Mouse (Mus musculus) embryonic facial prominence, embryonic 12.5 days (tissue): ENCODE results near the gene Pcdh7. TPM values are rescaled to one million over a fixed set of nuclear protein-coding genes. Genes with fewer than 3 reads are reported as not detected.

Source experiments
- ATAC-seq: fragments of 200-750 bp; cut with Nextera tagmentation; 2 replicates; pipeline ENCODE4 v1.8.0; 2017; ENCODE audit not compliant: insufficient number of reproducible peaks, insufficient read depth, low FRiP score, low TSS enrichment
- H3K27ac ChIP-seq: fragments of 300-500 bp; sonication (generic); 2 replicates; pipeline ENCODE4 v1.5.1; 2016; ENCODE audit warnings: mild to moderate bottlenecking
- H3K27me3 ChIP-seq: fragments of 300-500 bp; sonication (generic); 2 replicates; pipeline ENCODE4 v1.6.1; 2016; ENCODE audit warnings: mild to moderate bottlenecking, moderate library complexity
- H3K36me3 ChIP-seq: fragments of 300-500 bp; sonication (generic); 2 replicates; pipeline ENCODE4 v1.6.1; 2016; ENCODE audit warnings: mild to moderate bottlenecking
- H3K4me1 ChIP-seq: fragments of 300-500 bp; sonication (generic); 2 replicates; pipeline ENCODE4 v1.6.1; 2016
- H3K4me2 ChIP-seq: fragments of 300-500 bp; sonication (generic); replicated peaks from 2 replicates; pipeline ENCODE4 v1.6.1; 2016; ENCODE audit warnings: mild to moderate bottlenecking, moderate library complexity
- H3K4me3 ChIP-seq: fragments of 300-500 bp; sonication (generic); 2 replicates; pipeline ENCODE4 v1.5.1; 2016; ENCODE audit warnings: mild to moderate bottlenecking
- H3K9ac ChIP-seq: fragments of 300-500 bp; sonication (generic); 2 replicates; pipeline ENCODE4 v1.6.1; 2016; ENCODE audit warnings: mild to moderate bottlenecking, moderate library complexity
- H3K9me3 ChIP-seq: fragments of 300-500 bp; sonication (generic); 2 replicates; pipeline ENCODE4 v1.6.1; 2016; ENCODE audit warnings: mild to moderate bottlenecking, moderate library complexity
- WGBS: fragments of 180-500 bp; shearing (Covaris S2); methylation state at CpG from one replicate; pipeline ENCODE4 v1.1.7; 2016; 5-methylcytosine and 5-hydroxymethylcytosine counted together
- polyA plus RNA-seq: library from polyadenylated mRNA; unstranded; fragments of >200 nt; fragmentation: Nextera tagmentation; extraction: Ambion mirVana; gene quantifications from 2 replicates; pipeline ENCODE4 v1.2.1, GENCODE M21; 2016

Gene Pcdh7
- polyA plus RNA-seq, 1 experiment from 2014 or later = 14.9 TPM

- Histone ChIP-seq H3K27me3 (no peaks in the 10 kb centered on the region), H3K4me3 (no peak overlapping the region), H3K36me3 (no peaks in the 10 kb centered on the region), H3K27ac (no peak overlapping the region), H3K4me1 (peaks cover 8% of the 10 kb centered on the region; the same call in 1 of the 2 replicates), H3K9me3 (no peaks in the 10 kb centered on the region), H3K9ac (no peak overlapping the region), H3K4me2 (no peak overlapping the region)
- 50% methylated on average over 1 of the region's 1 CpGs for WGBS
- no peak for ATAC-seq
These were observed 148.3 kb downstream of the Pcdh7 start for GRCm38 (mm10) chr5:57866097-57866496.

DNA sequence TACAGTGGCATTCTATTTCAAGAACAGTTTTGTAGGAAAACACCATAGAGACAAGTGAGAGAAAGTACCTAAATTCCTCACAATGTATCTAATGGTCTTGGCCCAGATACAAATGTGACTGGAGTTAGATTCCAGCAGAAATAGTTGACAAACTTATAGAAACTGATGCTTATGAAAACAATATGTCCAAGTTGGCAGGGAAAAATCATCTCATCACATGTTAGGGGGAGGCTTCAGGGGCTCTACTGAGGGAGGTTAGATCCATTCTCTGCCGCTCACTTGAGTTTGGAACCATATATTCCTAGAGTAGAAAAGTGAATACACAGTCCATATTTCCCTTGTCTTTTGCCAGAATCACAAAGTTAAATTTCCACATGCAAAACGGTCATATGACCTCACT lies 150.1 kb downstream of the Pcdh7 start:
- Histone ChIP-seq H3K27ac (no peak overlapping the region), H3K4me3 (no peak overlapping the region), H3K9me3 (no peaks in the 10 kb centered on the region), H3K4me1 (peaks cover 8% of the 10 kb centered on the region; the same call in 1 of the 2 replicates), H3K36me3 (no peaks in the 10 kb centered on the region), H3K27me3 (no peaks in the 10 kb centered on the region), H3K9ac (no peak overlapping the region), H3K4me2 (no peak overlapping the region)
- WGBS = 71% methylated on average over 2 of the region's 2 CpGs
- no peak for ATAC-seq

GRCm38 (mm10) chr5:57868702-57869101 lies 150.9 kb downstream of the Pcdh7 start:
- Histone ChIP-seq H3K36me3 (no peaks in the 10 kb centered on the region), H3K27ac (no peak overlapping the region), H3K9me3 (no peaks in the 10 kb centered on the region), H3K27me3 (no peaks in the 10 kb centered on the region), H3K4me1 (peaks cover 8% of the 10 kb centered on the region; the same call in 1 of the 2 replicates), H3K4me2 (no peak overlapping the region), H3K9ac (no peak overlapping the region), H3K4me3 (no peak overlapping the region)
- no peak for ATAC-seq
- WGBS = 36% methylated on average over 4 of the region's 4 CpGs

DNA sequence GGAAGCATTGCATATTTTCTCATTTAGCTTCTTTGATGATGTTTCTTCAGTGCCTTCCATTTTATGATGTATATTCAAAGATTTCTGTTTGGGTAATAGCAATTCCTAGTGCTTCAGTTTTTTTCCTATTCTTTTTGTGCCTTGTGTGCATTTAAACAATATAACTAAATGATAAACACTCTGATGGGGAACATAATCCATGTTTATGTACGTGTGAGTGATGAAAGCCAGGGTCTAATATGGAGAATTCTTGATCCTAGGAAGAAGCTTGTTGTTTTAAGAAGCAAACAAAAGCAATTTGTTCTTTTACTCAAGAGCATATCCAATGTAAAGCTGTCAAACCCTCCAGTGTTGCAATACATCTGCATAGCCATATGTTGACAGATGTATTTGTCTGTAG lies 153.0 kb downstream of the Pcdh7 start:
- peaks cover 8% of the 10 kb centered on the region; the same call in 1 of the 2 replicates for H3K4me1 ChIP-seq
- H3K9me3 ChIP-seq = no peaks in the 10 kb centered on the region

GRCm38 (mm10) chr5:57884982-57885381 lies 167.2 kb downstream of the Pcdh7 start:
- no peak for ATAC-seq
- Histone ChIP-seq H3K4me3 (no peak overlapping the region), H3K4me1 (no peaks in the 10 kb centered on the region)

More for the DNA sequence above, 153.0 kb downstream of the Pcdh7 start:
- Histone ChIP-seq H3K4me3 (no peak overlapping the region), H3K9ac (no peak overlapping the region), H3K27ac (no peak overlapping the region), H3K36me3 (no peaks in the 10 kb centered on the region), H3K27me3 (no peaks in the 10 kb centered on the region), H3K4me2 (no peak overlapping the region)
- WGBS = 67% methylated on average over 1 of the region's 1 CpGs
- ATAC-seq = no peak

DNA sequence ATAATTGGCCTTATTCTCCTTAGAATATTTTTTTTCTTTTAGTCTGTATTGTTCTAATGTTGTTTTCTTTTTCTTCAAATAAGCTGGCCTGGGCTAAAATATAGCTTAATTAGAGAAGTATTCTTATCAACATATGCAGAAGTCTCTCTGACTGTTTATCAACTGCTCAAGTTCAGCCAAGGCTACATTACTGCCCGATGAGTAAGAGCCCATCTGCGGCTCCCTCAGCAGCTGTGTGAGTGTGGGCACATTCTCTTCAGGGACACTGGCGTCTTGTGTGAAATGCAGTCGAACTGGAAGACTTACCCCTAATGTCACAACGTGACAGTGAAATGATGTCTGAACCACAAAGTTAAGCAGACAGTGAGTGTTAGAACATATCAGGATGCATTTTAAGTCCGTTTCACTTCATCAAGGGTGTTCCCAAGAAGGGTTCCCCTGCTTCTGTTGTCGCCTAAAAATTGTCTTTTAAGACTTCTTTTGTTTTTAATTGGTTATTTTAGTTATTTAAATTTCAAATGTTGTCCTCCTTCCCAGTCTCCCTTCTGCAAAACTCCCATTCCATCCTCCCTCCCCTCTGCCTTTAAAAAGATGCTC lies 181.3 kb downstream of the Pcdh7 start:
- WGBS = 79% methylated on average over 7 of the region's 7 CpGs
- H3K9ac ChIP-seq = no peak overlapping the region
- no peaks in the 10 kb centered on the region for H3K4me1 ChIP-seq
- no peak overlapping the region for H3K4me3 ChIP-seq
- H3K36me3 ChIP-seq = no peaks in the 10 kb centered on the region
- ATAC-seq = no peak
- no peak overlapping the region for H3K4me2 ChIP-seq
- no peaks in the 10 kb centered on the region for H3K27me3 ChIP-seq
- no peak overlapping the region for H3K27ac ChIP-seq
- no peaks in the 10 kb centered on the region for H3K9me3 ChIP-seq

More at GRCm38 (mm10) chr5:57884982-57885381, 167.2 kb downstream of the Pcdh7 start:
- Histone ChIP-seq H3K27me3 (no peaks in the 10 kb centered on the region), H3K9ac (no peak overlapping the region), H3K4me2 (no peak overlapping the region), H3K9me3 (no peaks in the 10 kb centered on the region), H3K27ac (no peak overlapping the region), H3K36me3 (no peaks in the 10 kb centered on the region)

- no peak for ATAC-seq
- no peak overlapping the region for H3K9ac ChIP-seq
- no peaks in the 10 kb centered on the region for H3K27me3 ChIP-seq
These were observed 189.5 kb downstream of the Pcdh7 start for GRCm38 (mm10) chr5:57907218-57907617.

GRCm38 (mm10) chr5:57921140-57921539 lies 203.4 kb downstream of the Pcdh7 start:
- no peak overlapping the region for H3K27ac ChIP-seq
- H3K27me3 ChIP-seq = no peaks in the 10 kb centered on the region
- 65% methylated on average over 5 of the region's 5 CpGs for WGBS
- H3K9me3 ChIP-seq = no peaks in the 10 kb centered on the region
- H3K9ac ChIP-seq = no peak overlapping the region
- H3K4me3 ChIP-seq = no peak overlapping the region
- no peak for ATAC-seq
- H3K4me2 ChIP-seq = no peak overlapping the region
- no peaks in the 10 kb centered on the region for H3K36me3 ChIP-seq
- H3K4me1 ChIP-seq = no peaks in the 10 kb centered on the region

More at GRCm38 (mm10) chr5:57907218-57907617, 189.5 kb downstream of the Pcdh7 start:
- Histone ChIP-seq H3K36me3 (no peaks in the 10 kb centered on the region), H3K4me2 (no peak overlapping the region), H3K4me3 (no peak overlapping the region), H3K27ac (no peak overlapping the region), H3K4me1 (no peaks in the 10 kb centered on the region), H3K9me3 (no peaks in the 10 kb centered on the region)
- 70% methylated on average over 4 of the region's 4 CpGs for WGBS

GRCm38 (mm10) chr5:57931331-57931730 lies 213.6 kb downstream of the Pcdh7 start:
- H3K4me3 ChIP-seq = no peak overlapping the region
- H3K9me3 ChIP-seq = no peaks in the 10 kb centered on the region
- no peak for ATAC-seq
- WGBS = 81% methylated on average over 5 of the region's 5 CpGs
- no peaks in the 10 kb centered on the region for H3K4me1 ChIP-seq
- H3K27ac ChIP-seq = no peak overlapping the region
- no peaks in the 10 kb centered on the region for H3K36me3 ChIP-seq
- H3K27me3 ChIP-seq = no peaks in the 10 kb centered on the region
- no peak overlapping the region for H3K9ac ChIP-seq
- H3K4me2 ChIP-seq = no peak overlapping the region

DNA sequence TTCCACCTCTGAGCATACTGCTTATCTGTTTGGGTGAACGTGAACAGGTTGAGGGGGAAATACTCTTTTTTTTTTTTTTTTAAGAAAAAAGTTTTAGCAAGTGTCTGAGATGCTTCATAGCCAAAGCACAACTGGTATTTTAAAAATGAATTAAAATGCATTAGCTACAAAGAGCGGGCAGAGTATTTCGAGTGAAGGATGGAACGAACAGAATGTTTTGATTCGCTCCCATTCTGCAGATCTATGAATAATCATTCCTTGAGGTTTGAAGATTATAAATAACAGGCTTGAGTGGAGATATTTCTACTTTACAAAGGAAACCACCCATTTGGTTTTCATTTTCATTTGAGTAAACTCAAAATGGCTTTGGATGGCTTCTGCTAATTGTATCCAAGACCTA lies 214.0 kb downstream of the Pcdh7 start:
- H3K9me3 ChIP-seq = no peaks in the 10 kb centered on the region
- H3K9ac ChIP-seq = no peak overlapping the region
- H3K4me2 ChIP-seq = no peak overlapping the region
- no peak overlapping the region for H3K4me3 ChIP-seq
- no peaks in the 10 kb centered on the region for H3K27me3 ChIP-seq
- no peaks in the 10 kb centered on the region for H3K36me3 ChIP-seq
- H3K4me1 ChIP-seq = no peaks in the 10 kb centered on the region
- no peak for ATAC-seq
- WGBS = 71% methylated on average over 5 of the region's 5 CpGs
- no peak overlapping the region for H3K27ac ChIP-seq

DNA sequence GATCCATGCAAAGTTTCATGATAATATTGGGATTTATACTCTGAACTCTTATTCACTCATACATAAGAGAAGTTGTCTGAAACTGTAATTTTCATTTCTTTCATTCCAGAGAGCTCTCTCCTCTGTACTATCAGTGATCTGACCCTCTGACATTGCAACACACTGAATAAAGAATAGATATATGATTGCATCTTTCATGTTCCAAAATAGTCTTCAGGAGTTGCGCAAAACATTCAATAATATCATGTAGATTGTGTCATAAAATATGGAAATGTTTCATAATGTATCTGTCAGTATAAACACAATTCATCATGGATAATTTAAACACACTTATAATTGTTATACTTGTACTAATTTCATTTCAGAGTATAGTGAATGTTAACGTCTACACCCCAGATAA lies 216.9 kb downstream of the Pcdh7 start:
- Histone ChIP-seq H3K27ac (no peak overlapping the region), H3K9ac (no peak overlapping the region), H3K4me1 (no peaks in the 10 kb centered on the region), H3K9me3 (no peaks in the 10 kb centered on the region), H3K4me2 (no peak overlapping the region), H3K36me3 (no peaks in the 10 kb centered on the region), H3K4me3 (no peak overlapping the region), H3K27me3 (no peaks in the 10 kb centered on the region)
- no peak for ATAC-seq
- WGBS = 91% methylated on average over 2 of the region's 2 CpGs

GRCm38 (mm10) chr5:57940457-57940856 lies 222.7 kb downstream of the Pcdh7 start:
- Histone ChIP-seq H3K4me1 (no peaks in the 10 kb centered on the region), H3K27ac (no peak overlapping the region), H3K36me3 (no peaks in the 10 kb centered on the region), H3K9me3 (no peaks in the 10 kb centered on the region), H3K9ac (no peak overlapping the region), H3K4me2 (no peak overlapping the region), H3K27me3 (no peaks in the 10 kb centered on the region), H3K4me3 (no peak overlapping the region)
- no peak for ATAC-seq
- 74% methylated on average over 3 of the region's 3 CpGs for WGBS
